Comparison of ENCODE assay signal across 9 mouse cellular contexts in genomic region chr10:80876028-80876427, GRCm38 (mm10). TPM values are rescaled to one million over a fixed set of nuclear protein-coding genes. Genes with fewer than 3 reads are reported as not detected.
DNase-seq lines count a peak whose midpoint lies in the region; ATAC-seq and TF ChIP-seq lines count a peak whose summit lies in the region.
"Had no signal": no experiment of that assay in that cellular context is flagged by ENCODE, and none has a peak within 500 bp of the region (broad histone marks: within the 10 kb centered on the region; RNA-seq: fewer than 3 reads in every experiment).

No protein-coding gene starts in this region.

- no peak for ATAC-seq in kidney, embryonic 14.5 days (ENCODE audit: low FRiP score, low TSS enrichment)
- 0 out of 2 replicates have a peak, but pooled peaks have one; percentile 44 for ATAC-seq in forebrain, embryonic 14.5 days
- ATAC-seq in neural tube, embryonic 11.5 days (ENCODE audit: insufficient read depth, low FRiP score, low TSS enrichment) = no peak

- no peak overlapping the region for H3K27ac ChIP-seq in kidney, embryonic 14.5 days (ENCODE audit: low read depth, low read length)
- no peak overlapping the region for H3K27ac ChIP-seq in bone marrow macrophage, adult 2 months (ENCODE audit: insufficient read depth, low read depth, low read length)
- no peak overlapping the region for H3K27ac ChIP-seq in forebrain, embryonic 14.5 days (ENCODE audit: low read depth, low read length)
- H3K27ac ChIP-seq in neural tube, embryonic 11.5 days (ENCODE audit: low read depth, low read length) = no peak overlapping the region

- no peaks in the 10 kb centered on the region for H3K9me3 ChIP-seq in kidney, embryonic 14.5 days (ENCODE audit: control insufficient read depth, low read length)
- H3K9me3 ChIP-seq in E14TG2a.4 (ENCODE audit: low read length) = no peaks in the 10 kb centered on the region
- no peaks in the 10 kb centered on the region for H3K9me3 ChIP-seq in forebrain, embryonic 14.5 days (replicated peaks; ENCODE audit: control insufficient read depth, low read length)
- H3K9me3 ChIP-seq in neural tube, embryonic 11.5 days (ENCODE audit: control insufficient read depth, low read length) = no peaks in the 10 kb centered on the region
- H3K9me3 ChIP-seq: megakaryocyte, embryonic 14.5 days had no signal

- peak; percentile 71 for TF ChIP-seq CTCF in E14TG2a.4 (conservative IDR thresholded peaks at IDR 0.05; ENCODE audit: low read length)
- TF ChIP-seq CTCF in bone marrow macrophage, adult 2 months (IDR thresholded peaks at IDR 0.05; ENCODE audit: low read depth, low read length) = peak; percentile 59

- H3K4me3 ChIP-seq in kidney, embryonic 14.5 days (ENCODE audit: low read length) = no peak overlapping the region
- H3K4me3 ChIP-seq in E14TG2a.4 (replicated peaks; ENCODE audit: low read length) = no peak overlapping the region
- H3K4me3 ChIP-seq in bone marrow macrophage, adult 2 months (ENCODE audit: insufficient read depth, low read length) = no peak overlapping the region
- no peak overlapping the region for H3K4me3 ChIP-seq in forebrain, embryonic 14.5 days (ENCODE audit: low read depth, low read length)
- no peak overlapping the region for H3K4me3 ChIP-seq in neural tube, embryonic 11.5 days (ENCODE audit: low read depth, low read length)
- H3K4me3 ChIP-seq: megakaryocyte, embryonic 14.5 days had no signal

- no peak for TF ChIP-seq POLR2A in bone marrow macrophage, adult 2 months (IDR thresholded peaks at IDR 0.05; ENCODE audit: borderline replicate concordance, low read depth, low read length)

- H3K27me3 ChIP-seq in kidney, embryonic 14.5 days (ENCODE audit: control insufficient read depth, insufficient read depth, low read length) = peaks cover 5% of the 10 kb centered on the region; the same call in 1 of the 2 replicates
- peaks cover 24% of the 10 kb centered on the region for H3K27me3 ChIP-seq in E14TG2a.4 (ENCODE audit: insufficient read depth, low read length)
- H3K27me3 ChIP-seq in forebrain, embryonic 14.5 days (replicated peaks; ENCODE audit: control insufficient read depth, insufficient read depth, low read length) = no peaks in the 10 kb centered on the region
- no peaks in the 10 kb centered on the region for H3K27me3 ChIP-seq in neural tube, embryonic 11.5 days (ENCODE audit: control insufficient read depth, insufficient read depth, low read length)

- no peaks in the 10 kb centered on the region for H3K36me3 ChIP-seq in kidney, embryonic 14.5 days (ENCODE audit: control insufficient read depth, insufficient read depth, low read length)
- no peaks in the 10 kb centered on the region for H3K36me3 ChIP-seq in E14TG2a.4 (ENCODE audit: insufficient read depth, low read length)
- H3K36me3 ChIP-seq in forebrain, embryonic 14.5 days (ENCODE audit: control insufficient read depth, insufficient read depth, low read length) = no peaks in the 10 kb centered on the region
- no peaks in the 10 kb centered on the region for H3K36me3 ChIP-seq in neural tube, embryonic 11.5 days (ENCODE audit: control insufficient read depth, insufficient read depth, low read length)

- H3K4me1 ChIP-seq in kidney, embryonic 14.5 days (ENCODE audit: control insufficient read depth, insufficient read depth, low read length) = no peaks in the 10 kb centered on the region
- peaks cover 26% of the 10 kb centered on the region for H3K4me1 ChIP-seq in E14TG2a.4 (replicated peaks; ENCODE audit: low read depth, low read length)
- peaks cover 13% of the 10 kb centered on the region for H3K4me1 ChIP-seq in bone marrow macrophage, adult 2 months (ENCODE audit: control insufficient read depth, insufficient read depth, low read length)
- no peaks in the 10 kb centered on the region for H3K4me1 ChIP-seq in forebrain, embryonic 14.5 days (ENCODE audit: control insufficient read depth, insufficient read depth, low read length)
- no peaks in the 10 kb centered on the region for H3K4me1 ChIP-seq in neural tube, embryonic 11.5 days (ENCODE audit: control insufficient read depth, insufficient read depth, low read length)

- H3K9ac ChIP-seq in kidney, embryonic 14.5 days (ENCODE audit: low read depth, low read length) = no peak overlapping the region; the same call in 1 of the 2 replicates
- H3K9ac ChIP-seq in forebrain, embryonic 14.5 days (ENCODE audit: low read length) = no peak overlapping the region
- H3K9ac ChIP-seq in neural tube, embryonic 11.5 days (ENCODE audit: low read length) = no peak overlapping the region

- H3K4me2 ChIP-seq in kidney, embryonic 14.5 days (replicated peaks; ENCODE audit: low read depth, low read length) = no peak overlapping the region
- no peak overlapping the region for H3K4me2 ChIP-seq in forebrain, embryonic 14.5 days (ENCODE audit: low read length)
- no peak overlapping the region for H3K4me2 ChIP-seq in neural tube, embryonic 11.5 days (ENCODE audit: low read depth)

- DNase-seq in kidney, adult 11 months = peak; percentile 38
- peak; percentile 73 for DNase-seq in forebrain, embryonic 14.5 days (ENCODE audit: low spot score)
- peak; percentile 46 to 55 for DNase-seq in layer of hippocampus, postnatal 14 days (ENCODE audit: low spot score in 2 of 2)
- DNase-seq in neural tube, embryonic 11.5 days (ENCODE audit: low spot score) = peak; percentile 60
- no peak for DNase-seq in yolk sac, embryonic 10.5 days (ENCODE audit: low spot score)

- 28% methylated on average over 5 of the region's 5 CpGs for WGBS in kidney, embryonic 14.5 days
- 29% methylated on average over 5 of the region's 5 CpGs for WGBS in forebrain, embryonic 14.5 days
- WGBS in neural tube, embryonic 11.5 days = 30% methylated on average over 5 of the region's 5 CpGs

RNA-seq across cellular contexts. Expression of gene Tmprss9, which starts 4.4 kb away (rescaled TPM):
- polyA plus RNA-seq in kidney, embryonic 14.5 days (2014; fragmentation: Nextera tagmentation; extraction: Ambion mirVana) = 0.08 and 0.10 TPM in 2 replicates
- not detected in 2 replicates for polyA plus RNA-seq in bone marrow macrophage, adult 2 months (2012; ENCODE audit: insufficient read depth, insufficient read length, missing spikeins)
- 0.10 and 0.13 TPM in 2 replicates for polyA plus RNA-seq in forebrain, embryonic 14.5 days (2014; fragmentation: Nextera tagmentation; extraction: Ambion mirVana)
- total RNA-seq in layer of hippocampus, postnatal 14 days (2021) = under 1 TPM; 0.38 to 0.44 TPM
- 0.08 and 0.11 TPM in 2 replicates for polyA plus RNA-seq in neural tube, embryonic 11.5 days (2014; fragmentation: Nextera tagmentation; extraction: Ambion mirVana)

RNA-seq across cellular contexts. Expression of gene Sppl2b, which starts 21.0 kb away (rescaled TPM):
- 27.2 and 35.1 TPM in 2 replicates for polyA plus RNA-seq in kidney, embryonic 14.5 days (2014; fragmentation: Nextera tagmentation; extraction: Ambion mirVana)
- polyA plus RNA-seq in bone marrow macrophage, adult 2 months (2012; ENCODE audit: insufficient read depth, insufficient read length, missing spikeins) = 15.0 and 20.2 TPM in 2 replicates
- 30.4 and 44.6 TPM in 2 replicates for polyA plus RNA-seq in forebrain, embryonic 14.5 days (2014; fragmentation: Nextera tagmentation; extraction: Ambion mirVana)
- 10 to 100 TPM; 71.2 to 71.4 TPM for total RNA-seq in layer of hippocampus, postnatal 14 days (2021)
- 31.2 and 34.2 TPM in 2 replicates for polyA plus RNA-seq in neural tube, embryonic 11.5 days (2014; fragmentation: Nextera tagmentation; extraction: Ambion mirVana)

RNA-seq across cellular contexts. Expression of gene Lsm7, which starts 21.0 kb away (rescaled TPM):
- polyA plus RNA-seq in kidney, embryonic 14.5 days (2014; fragmentation: Nextera tagmentation; extraction: Ambion mirVana) = 365 and 431 TPM in 2 replicates
- polyA plus RNA-seq in bone marrow macrophage, adult 2 months (2012; ENCODE audit: insufficient read depth, insufficient read length, missing spikeins) = 49.7 and 54.3 TPM in 2 replicates
- polyA plus RNA-seq in forebrain, embryonic 14.5 days (2014; fragmentation: Nextera tagmentation; extraction: Ambion mirVana) = 265 and 372 TPM in 2 replicates
- total RNA-seq in layer of hippocampus, postnatal 14 days (2021) = 10 to 100 TPM; 47.7 to 50.5 TPM
- polyA plus RNA-seq in neural tube, embryonic 11.5 days (2014; fragmentation: Nextera tagmentation; extraction: Ambion mirVana) = 305 and 307 TPM in 2 replicates

RNA-seq across cellular contexts. Expression of gene Timm13, which starts 24.7 kb away (rescaled TPM):
- 391 and 501 TPM in 2 replicates for polyA plus RNA-seq in kidney, embryonic 14.5 days (2014; fragmentation: Nextera tagmentation; extraction: Ambion mirVana)
- polyA plus RNA-seq in bone marrow macrophage, adult 2 months (2012; ENCODE audit: insufficient read depth, insufficient read length, missing spikeins) = 76.6 and 101 TPM in 2 replicates
- 355 and 398 TPM in 2 replicates for polyA plus RNA-seq in forebrain, embryonic 14.5 days (2014; fragmentation: Nextera tagmentation; extraction: Ambion mirVana)
- 100 to 1,000 TPM; 161 to 172 TPM for total RNA-seq in layer of hippocampus, postnatal 14 days (2021)
- 312 and 323 TPM in 2 replicates for polyA plus RNA-seq in neural tube, embryonic 11.5 days (2014; fragmentation: Nextera tagmentation; extraction: Ambion mirVana)

RNA-seq across cellular contexts. Expression of gene Lingo3, which starts 32.2 kb away (rescaled TPM):
- 0.17 and 0.97 TPM in 2 replicates for polyA plus RNA-seq in kidney, embryonic 14.5 days (2014; fragmentation: Nextera tagmentation; extraction: Ambion mirVana)
- polyA plus RNA-seq in bone marrow macrophage, adult 2 months (2012; ENCODE audit: insufficient read depth, insufficient read length, missing spikeins) = not detected in 2 replicates
- polyA plus RNA-seq in forebrain, embryonic 14.5 days (2014; fragmentation: Nextera tagmentation; extraction: Ambion mirVana) = 2.7 and 4.7 TPM in 2 replicates
- total RNA-seq in layer of hippocampus, postnatal 14 days (2021) = 10 to 100 TPM; 32.6 to 35.5 TPM
- polyA plus RNA-seq in neural tube, embryonic 11.5 days (2014; fragmentation: Nextera tagmentation; extraction: Ambion mirVana) = 0.40 and 0.66 TPM in 2 replicates
